Mouse (Mus musculus): ENCODE results near the gene Hoxc5.

GRCm38 (mm10) chr15:102983716-102984115 lies 16.5 kb downstream of the Hoxc5 start:
- no peak for TF ChIP-seq CTCF (IDR thresholded peaks at IDR 0.05; ENCODE audit: borderline replicate concordance, control insufficient read depth, extremely low read depth, insufficient read depth, low read length, poor library complexity)
- no peak for TF ChIP-seq POLR2A (IDR thresholded peaks at IDR 0.05; ENCODE audit: control insufficient read depth, extremely low read depth, insufficient read depth, low read length, poor library complexity)
